Mouse (Mus musculus) stomach, postnatal 0 days (tissue): Measurements from ENCODE around the gene Reln. TPM values are rescaled to one million over a fixed set of nuclear protein-coding genes. Genes with fewer than 3 reads are reported as not detected.

Experiments used
- ATAC-seq: fragments of 200-750 bp; cut with Nextera tagmentation; 2 replicates; pipeline ENCODE4 v1.8.0; 2017; ENCODE audit not compliant: low FRiP score, low TSS enrichment
- DNase-seq: peaks from one replicate; pipeline ENCODE4 v3.0.0-alpha.2; 2016; ENCODE audit warnings: low spot score
- H3K27ac ChIP-seq: fragments of 300-500 bp; sonication (generic); replicated peaks from 2 replicates; pipeline ENCODE4 v1.5.1; 2014; ENCODE audit warnings: mild to moderate bottlenecking, control low read depth
- H3K27me3 ChIP-seq: fragments of 300-500 bp; sonication (generic); 2 replicates; pipeline ENCODE4 v1.6.1; 2014; ENCODE audit warnings: low read length; ENCODE audit not compliant: control insufficient read depth, insufficient read depth
- H3K36me3 ChIP-seq: fragments of 300-500 bp; sonication (generic); 2 replicates; pipeline ENCODE4 v1.6.1; 2014; ENCODE audit warnings: low read length, mixed read lengths; ENCODE audit not compliant: control insufficient read depth, insufficient read depth
- H3K4me1 ChIP-seq: fragments of 300-500 bp; sonication (generic); replicated peaks from 2 replicates; pipeline ENCODE4 v1.6.1; 2014; ENCODE audit warnings: antibody characterized with exemption; ENCODE audit not compliant: control insufficient read depth, insufficient read depth
- H3K4me2 ChIP-seq: fragments of 300-500 bp; sonication (generic); replicated peaks from 2 replicates; pipeline ENCODE4 v1.6.1; 2014; ENCODE audit warnings: low read depth, mild to moderate bottlenecking, control low read depth, moderate library complexity
- H3K4me3 ChIP-seq: fragments of 300-500 bp; sonication (generic); 2 replicates; pipeline ENCODE4 v1.5.1; 2014; ENCODE audit warnings: low read depth, low read length, control low read depth
- H3K9ac ChIP-seq: fragments of 300-500 bp; sonication (generic); 2 replicates; pipeline ENCODE4 v1.6.1; 2014; ENCODE audit warnings: mild to moderate bottlenecking, low read length, control low read depth, mixed read lengths
- H3K9me3 ChIP-seq: fragments of 300-500 bp; sonication (generic); 2 replicates; pipeline ENCODE4 v1.6.1; 2016; ENCODE audit warnings: low read length; ENCODE audit not compliant: control insufficient read depth
- CTCF ChIP-seq: IDR thresholded peaks from 2 replicates; pipeline ENCODE4 v1.5.1; 2016; ENCODE audit warnings: antibody characterized with exemption, low read depth, mild to moderate bottlenecking, moderate library complexity
- EP300 ChIP-seq: optimal IDR thresholded peaks from 2 replicates; pipeline ENCODE3; 2016; ENCODE audit warnings: antibody characterized with exemption
- WGBS: fragments of 180-500 bp; shearing (Covaris S2); extraction: QIAGEN DNeasy Blood & Tissue Kit; methylation state at CpG from one replicate; pipeline ENCODE4 v1.1.7; 2014; 5-methylcytosine and 5-hydroxymethylcytosine counted together
- polyA plus RNA-seq: library from polyadenylated mRNA; unstranded; fragments of >200 nt; fragmentation: Nextera tagmentation; extraction: Ambion mirVana; gene quantifications from 2 replicates; pipeline ENCODE4 v1.2.1, GENCODE M21; 2015

Gene Reln
- polyA plus RNA-seq, 1 experiment from 2014 or later: 1.6 TPM

DNA sequence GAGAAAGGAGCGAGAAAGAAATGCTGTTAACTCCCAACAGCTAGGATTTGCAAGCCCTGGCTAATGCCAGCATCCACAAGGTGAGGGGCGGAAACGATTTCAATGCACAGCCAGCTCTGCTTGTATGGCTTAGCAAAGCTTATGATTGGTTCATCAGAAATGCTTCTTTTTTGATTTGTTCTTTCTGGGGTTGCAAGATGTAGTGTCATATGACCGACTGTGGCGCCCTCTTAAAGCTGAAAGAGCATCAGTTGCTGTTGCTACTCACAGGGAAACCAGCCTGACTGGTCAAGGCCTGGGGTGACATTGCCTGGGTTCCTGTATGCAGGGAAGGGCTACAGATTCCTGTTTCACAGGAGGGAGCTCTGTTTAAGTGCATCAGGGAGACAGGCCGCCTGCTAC is 478.2 kb downstream of the Reln start:
- DNase-seq (peak; percentile 20), ATAC-seq (no peak)
- Histone ChIP-seq H3K4me2 (peak overlapping the region; percentile 45), H3K27ac (no peak overlapping the region), H3K36me3 (no peaks in the 10 kb centered on the region), H3K9me3 (no peaks in the 10 kb centered on the region), H3K4me1 (no peaks in the 10 kb centered on the region; the same call in 1 of the 2 replicates), H3K27me3 (no peaks in the 10 kb centered on the region), H3K9ac (no peak overlapping the region), H3K4me3 (no peak overlapping the region)
- TF ChIP-seq EP300 (no peak), CTCF (no peak)
- 12% methylated on average over 6 of the region's 6 CpGs for WGBS

DNA sequence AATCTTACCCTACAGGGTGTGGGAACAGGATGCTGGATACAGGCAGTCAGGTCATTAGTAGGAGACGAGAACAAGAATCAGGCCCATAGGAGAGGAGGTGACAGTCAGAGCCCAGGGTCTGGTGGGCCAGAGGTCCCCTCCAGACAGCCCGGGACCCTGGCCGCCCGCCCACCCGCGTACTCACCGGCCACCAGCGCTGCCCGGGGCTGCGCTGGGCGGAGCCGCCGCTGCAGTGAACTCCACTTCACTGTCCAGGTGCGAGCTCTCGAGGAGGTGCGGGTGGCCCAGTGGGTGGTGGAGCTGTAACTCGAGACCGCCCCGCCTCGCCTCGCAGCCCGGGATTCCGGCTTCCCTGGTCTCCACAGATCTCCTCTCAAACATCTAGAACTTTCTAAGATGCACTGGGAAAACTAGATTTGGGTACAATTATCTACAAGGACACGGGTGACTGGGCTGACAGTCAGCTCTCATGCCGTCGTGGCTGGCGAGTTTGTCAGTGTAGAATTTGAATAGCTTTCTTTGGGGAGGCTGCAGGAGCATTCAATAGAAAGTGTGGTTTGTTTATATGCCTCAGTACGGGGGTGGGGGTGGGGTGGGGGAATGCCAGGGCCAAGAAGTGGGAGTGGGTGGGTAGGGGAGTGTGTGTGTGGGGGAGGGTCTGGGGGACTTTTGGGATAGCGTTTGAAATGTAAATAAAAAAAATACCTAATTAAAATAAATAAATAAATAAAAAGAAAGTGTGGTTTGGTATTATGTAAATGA is 479.0 kb downstream of the Reln start, which contains the start of gene Slc26a5:
Gene Slc26a5 (minus strand): TSS at position 259 of the 762 bp plus-strand sequence.
- WGBS: under 1% methylated on average over 29 of the region's 29 CpGs
- peak within 1 kb of the TSS; percentile 45 for H3K4me2 ChIP-seq
- no peaks in the 10 kb centered on the region for H3K27me3 ChIP-seq
- peak; percentile 41 for DNase-seq
- TF ChIP-seq CTCF (no peak), EP300 (no peak)
- no peaks in the 10 kb centered on the region for H3K36me3 ChIP-seq
- no peak within 1 kb of the TSS for H3K27ac ChIP-seq
- no peak for ATAC-seq
- peak within 1 kb of the TSS; percentile 6; the same call in 1 of the 2 replicates for H3K4me3 ChIP-seq
- no peak within 1 kb of the TSS for H3K9ac ChIP-seq
- no peaks in the 10 kb centered on the region for H3K9me3 ChIP-seq
- no peaks in the 10 kb centered on the region; the same call in 1 of the 2 replicates for H3K4me1 ChIP-seq

DNA sequence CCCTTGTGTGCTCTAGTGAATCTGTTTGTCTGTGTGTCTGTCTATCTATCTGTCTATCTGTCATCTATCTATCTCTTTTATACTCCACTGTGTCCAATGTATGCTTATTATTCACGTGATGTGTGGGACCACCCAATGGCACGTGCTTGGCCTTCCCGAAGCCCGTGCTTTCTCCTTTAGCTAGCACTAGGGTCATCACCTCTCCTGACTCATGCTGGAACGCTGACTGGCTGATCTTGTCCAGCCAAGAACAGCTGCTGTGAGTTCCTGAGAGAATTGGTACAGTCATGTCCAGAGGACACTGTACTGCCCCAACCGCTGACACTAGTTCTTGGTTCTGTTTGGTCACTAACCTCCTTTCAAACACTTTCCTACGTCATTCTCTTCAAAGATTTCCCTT is 485.8 kb downstream of the Reln start:
- Histone ChIP-seq H3K27me3 (no peaks in the 10 kb centered on the region), H3K4me2 (no peak overlapping the region), H3K9ac (no peak overlapping the region), H3K27ac (no peak overlapping the region), H3K4me3 (no peak overlapping the region), H3K36me3 (no peaks in the 10 kb centered on the region), H3K9me3 (no peaks in the 10 kb centered on the region), H3K4me1 (no peaks in the 10 kb centered on the region)
- DNase-seq: no peak
- TF ChIP-seq EP300: no peak
- no peak for TF ChIP-seq CTCF
- ATAC-seq: no peak
- 81% methylated on average over 7 of the region's 7 CpGs for WGBS

DNA sequence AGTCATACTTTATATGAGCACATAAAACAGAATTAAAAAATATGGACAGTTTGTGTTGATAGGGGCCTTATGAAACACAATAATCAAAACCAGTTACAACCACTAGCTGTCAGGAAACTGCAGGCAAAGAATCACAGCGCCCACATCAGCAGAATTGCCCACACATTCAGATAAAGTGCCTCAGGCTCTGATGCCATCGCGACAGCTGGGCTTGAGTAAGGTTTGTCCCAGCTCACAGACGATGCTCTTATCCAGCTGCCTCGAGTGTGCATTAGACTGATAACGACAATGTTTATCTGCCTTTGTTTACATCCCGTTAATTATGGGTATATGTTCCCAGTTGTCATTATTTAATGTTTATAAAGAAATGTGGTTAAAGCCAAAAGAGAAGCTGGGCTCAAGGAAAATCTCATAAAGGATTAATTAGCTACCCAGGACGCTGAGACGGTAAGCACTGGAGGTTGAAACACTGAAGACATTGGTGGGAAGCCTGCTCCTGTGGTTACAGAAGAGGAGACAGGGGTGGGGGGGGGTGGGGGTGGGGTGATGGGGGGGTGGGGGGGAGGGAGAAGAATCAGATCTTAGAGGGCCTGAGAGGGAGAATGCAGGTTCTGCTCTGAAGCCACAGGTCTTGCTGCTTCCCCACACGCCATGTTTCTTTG is 492.7 kb downstream of the Reln start:
- Histone ChIP-seq H3K27me3 (no peaks in the 10 kb centered on the region), H3K4me3 (no peak overlapping the region), H3K36me3 (no peaks in the 10 kb centered on the region), H3K27ac (no peak overlapping the region), H3K4me1 (no peaks in the 10 kb centered on the region), H3K9ac (no peak overlapping the region), H3K4me2 (no peak overlapping the region), H3K9me3 (no peaks in the 10 kb centered on the region)
- 36% methylated on average over 10 of the region's 10 CpGs for WGBS
- TF ChIP-seq CTCF (no peak), EP300 (no peak)
- ATAC-seq (no peak), DNase-seq (no peak)

DNA sequence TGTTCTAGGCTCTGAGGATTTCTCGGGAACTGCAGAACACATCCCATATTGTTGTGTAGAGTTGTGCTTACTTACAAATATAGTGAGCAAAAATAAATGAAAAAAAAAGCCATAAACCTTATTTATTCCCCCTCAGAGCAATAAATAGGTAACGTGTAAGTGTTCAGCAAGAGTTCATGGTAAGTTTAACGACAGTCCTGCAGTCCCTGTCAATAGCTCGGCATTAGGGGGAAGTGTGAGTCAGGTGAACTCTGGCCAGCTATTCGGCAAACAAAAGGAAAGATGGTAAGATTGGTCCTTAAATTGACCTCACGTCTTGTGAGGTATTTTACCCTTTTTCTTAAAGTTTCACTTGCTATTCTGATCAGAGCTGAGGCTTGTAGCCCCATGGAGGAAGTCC is 497.1 kb downstream of the Reln start:
- TF ChIP-seq EP300 (no peak), CTCF (no peak)
- Histone ChIP-seq H3K36me3 (no peaks in the 10 kb centered on the region), H3K4me3 (no peak overlapping the region), H3K4me1 (no peaks in the 10 kb centered on the region), H3K4me2 (no peak overlapping the region), H3K9me3 (no peaks in the 10 kb centered on the region), H3K9ac (no peak overlapping the region), H3K27me3 (no peaks in the 10 kb centered on the region), H3K27ac (no peak overlapping the region)
- ATAC-seq (no peak), DNase-seq (no peak)
- 59% methylated on average over 6 of the region's 6 CpGs for WGBS
